Mouse (Mus musculus) CH12.LX (cell line): ENCODE measurements around the gene Tubb1. TPM values are rescaled to one million over a fixed set of nuclear protein-coding genes. Genes with fewer than 3 reads are reported as not detected.

Experiments used
- DNase-seq: peaks from one replicate; pipeline ENCODE4 v3.0.0-alpha.2; 2013; ENCODE audit errors: extremely low read depth
- H3K27ac ChIP-seq: 2 replicates; pipeline ENCODE4 v1.5.1; 2012; ENCODE audit warnings: low read depth, mild to moderate bottlenecking, control low read depth, moderate library complexity; ENCODE audit not compliant: insufficient read depth
- H3K27me3 ChIP-seq: replicated peaks from 2 replicates; pipeline ENCODE3; 2012; ENCODE audit warnings: inconsistent platforms
- H3K36me3 ChIP-seq, 2 experiments: replicated peaks in 1 of 2; 2 replicates each; pipeline versions ENCODE3 to v1.6.1; 2012; ENCODE audit warnings: inconsistent platforms in 1 of 2, low read length in 1 of 2, mild to moderate bottlenecking in 1 of 2, mixed read lengths in 1 of 2, moderate library complexity in 1 of 2; ENCODE audit not compliant: control insufficient read depth in 1 of 2, insufficient read depth in 1 of 2
- H3K4me1 ChIP-seq, 2 experiments: 2 replicates each; pipeline ENCODE4 v1.6.1; 2012; ENCODE audit warnings: inconsistent platforms in 1 of 2, moderate library complexity in 1 of 2; ENCODE audit not compliant: insufficient read depth in 2 of 2, control insufficient read depth in 1 of 2
- H3K4me2 ChIP-seq: 2 replicates; pipeline ENCODE4 v1.6.1; 2012; ENCODE audit warnings: low read depth, mild to moderate bottlenecking, control low read depth; ENCODE audit not compliant: poor library complexity, insufficient read depth, severe bottlenecking
- H3K4me3 ChIP-seq, 3 experiments: fragments of 150-350 bp in 1 of 3; sonication (generic) in 1 of 3; replicated peaks in 1 of 3; 2 replicates each; pipeline versions ENCODE3 to v1.5.1; 2011 to 2012; ENCODE audit warnings: low read depth in 2 of 3, low read length in 2 of 3, mild to moderate bottlenecking in 2 of 3, moderate library complexity in 2 of 3, control low read depth in 1 of 3, improper control_type of control experiment in 1 of 3, inconsistent platforms in 1 of 3, mixed read lengths in 1 of 3; ENCODE audit not compliant: poor library complexity in 1 of 3
- H3K79me2 ChIP-seq: replicated peaks from 2 replicates; pipeline ENCODE4 v1.6.1; 2012; ENCODE audit warnings: mild to moderate bottlenecking, moderate library complexity; ENCODE audit not compliant: control insufficient read depth, poor library complexity, insufficient read depth, severe bottlenecking; ENCODE audit errors: extremely low read depth
- H3K9ac ChIP-seq: 2 replicates; pipeline ENCODE4 v1.6.1; 2012; ENCODE audit warnings: low read depth, mild to moderate bottlenecking, control low read depth, moderate library complexity; ENCODE audit not compliant: insufficient read depth
- H3K9me3 ChIP-seq: replicated peaks from 2 replicates; pipeline ENCODE3; 2012; ENCODE audit warnings: low read length, inconsistent platforms, mixed read lengths
- BHLHE40 ChIP-seq: IDR thresholded peaks from 2 replicates; pipeline ENCODE4 v1.6.1; 2011; ENCODE audit warnings: mild to moderate bottlenecking, low read depth, low read length, improper control_type of control experiment
- CHD2 ChIP-seq: IDR thresholded peaks from 2 replicates; pipeline ENCODE4 v1.6.1; 2011; ENCODE audit warnings: low read length, improper control_type of control experiment
- E2F4 ChIP-seq: IDR thresholded peaks from 2 replicates; pipeline ENCODE4 v1.6.1; 2011; ENCODE audit warnings: low read depth, low read length, improper control_type of control experiment; ENCODE audit not compliant: insufficient replicate concordance
- EP300 ChIP-seq: IDR thresholded peaks from 2 replicates; pipeline ENCODE4 v1.6.1; 2011; ENCODE audit warnings: low read length, improper control_type of control experiment
- GABPA ChIP-seq: IDR thresholded peaks from 2 replicates; pipeline ENCODE4 v1.6.1; 2012; ENCODE audit warnings: low read depth, low read length, improper control_type of control experiment, inconsistent platforms; ENCODE audit not compliant: insufficient replicate concordance
- IRF4 ChIP-seq: IDR thresholded peaks from 2 replicates; pipeline ENCODE4 v1.6.1; 2014; ENCODE audit warnings: low read depth, mild to moderate bottlenecking, inconsistent platforms, low read length, improper control_type of control experiment
- JUN ChIP-seq: IDR thresholded peaks from 2 replicates; pipeline ENCODE4 v1.6.1; 2011; ENCODE audit warnings: low read depth, mild to moderate bottlenecking, low read length, improper control_type of control experiment, moderate library complexity; ENCODE audit not compliant: insufficient read depth
- KAT2A ChIP-seq: IDR thresholded peaks from 2 replicates; pipeline ENCODE4 v1.6.1; 2012; ENCODE audit warnings: low read length, improper control_type of control experiment, inconsistent platforms; ENCODE audit not compliant: insufficient replicate concordance
- MAFK ChIP-seq: IDR thresholded peaks from 2 replicates; pipeline ENCODE4 v1.6.1; 2011; ENCODE audit warnings: low read length, improper control_type of control experiment; ENCODE audit not compliant: insufficient replicate concordance
- MEF2A ChIP-seq: IDR thresholded peaks from 2 replicates; pipeline ENCODE4 v1.6.1; 2014; ENCODE audit warnings: low read depth, mild to moderate bottlenecking, inconsistent platforms, low read length, improper control_type of control experiment, borderline replicate concordance
- MXI1 ChIP-seq: IDR thresholded peaks from 2 replicates; pipeline ENCODE4 v1.6.1; 2011; ENCODE audit warnings: mild to moderate bottlenecking, low read depth, low read length, improper control_type of control experiment
- MYC ChIP-seq: IDR thresholded peaks from 2 replicates; pipeline ENCODE4 v1.6.1; 2011; ENCODE audit warnings: low read depth, mild to moderate bottlenecking, improper control_type of control experiment, low read length
- NELFE ChIP-seq: IDR thresholded peaks from 2 replicates; pipeline ENCODE4 v1.6.1; 2011; ENCODE audit warnings: low read depth, low read length, improper control_type of control experiment
- POLR2A ChIP-seq: IDR thresholded peaks from 2 replicates; pipeline ENCODE4 v1.6.1; 2011; ENCODE audit warnings: low read depth, mild to moderate bottlenecking, improper control_type of control experiment, low read length
- RCOR1 ChIP-seq: conservative IDR thresholded peaks from 2 replicates; pipeline ENCODE4 v1.6.1; 2012; ENCODE audit warnings: low read depth, mild to moderate bottlenecking, inconsistent platforms, low read length, improper control_type of control experiment
- TBP ChIP-seq: conservative IDR thresholded peaks from 2 replicates; pipeline ENCODE4 v1.6.1; 2011; ENCODE audit warnings: low read depth, low read length, improper control_type of control experiment
- TCF12 ChIP-seq: IDR thresholded peaks from 2 replicates; pipeline ENCODE4 v1.6.1; 2014; ENCODE audit warnings: low read depth, mild to moderate bottlenecking, inconsistent platforms, low read length, improper control_type of control experiment
- UBTF ChIP-seq: IDR thresholded peaks from 2 replicates; pipeline ENCODE4 v1.6.1; 2012; ENCODE audit warnings: low read depth, mild to moderate bottlenecking, inconsistent platforms, low read length, improper control_type of control experiment, moderate library complexity
- USF1 ChIP-seq: IDR thresholded peaks from 2 replicates; pipeline ENCODE4 v1.6.1; 2014; ENCODE audit warnings: low read depth, mild to moderate bottlenecking, inconsistent platforms, low read length, improper control_type of control experiment
- USF2 ChIP-seq: conservative IDR thresholded peaks from 2 replicates; pipeline ENCODE4 v1.6.1; 2011; ENCODE audit warnings: low read depth, low read length, improper control_type of control experiment
- ZC3H11A ChIP-seq: IDR thresholded peaks from 2 replicates; pipeline ENCODE4 v1.6.1; 2012; ENCODE audit warnings: low read depth, mild to moderate bottlenecking, inconsistent platforms, low read length, improper control_type of control experiment
- ZKSCAN1 ChIP-seq: IDR thresholded peaks from 2 replicates; pipeline ENCODE4 v1.6.1; 2012; ENCODE audit warnings: low read depth, inconsistent platforms, low read length, improper control_type of control experiment, borderline replicate concordance
- dilution Hi-C: fragments of 300-500 bp; cut with MboI; formaldehyde crosslinking; loops from 2 replicates; pipeline ENCODE4 v1.14.3; 2020; ENCODE audit warnings: low sequenced_read_pairs; ENCODE audit not compliant: extremely low pct_unique_long_range_greater_than_20kb, extremely low pct_ligation_motif_present
- in situ Hi-C: fragments of 300-500 bp; cut with MboI; formaldehyde crosslinking; loops from 3 replicates; pipeline ENCODE4 v1.14.3; 2019; ENCODE audit warnings: low sequenced_read_pairs, low pct_ligation_motif_present, low pct_unique_long_range_greater_than_20kb, mixed read lengths
- polyA plus RNA-seq: library from polyadenylated mRNA; unstranded; fragments of >175 nt; gene quantifications from 2 replicates; pipeline ENCODE4 v1.2.1, GENCODE M21; 2012; ENCODE audit warnings: low read depth; ENCODE audit not compliant: insufficient read length
- total RNA-seq, 2 experiments: library from RNA; depleted of rRNA; stranded (reverse); fragments of 300-350 nt in 1 of 2; fragments of >200 nt in 1 of 2; gene quantifications; 2 replicates each; pipeline ENCODE4 v1.2.3; 2012 to 2014

Tubb1 gene
- total and polyA plus RNA-seq, 3 experiments: not detected

DNA sequence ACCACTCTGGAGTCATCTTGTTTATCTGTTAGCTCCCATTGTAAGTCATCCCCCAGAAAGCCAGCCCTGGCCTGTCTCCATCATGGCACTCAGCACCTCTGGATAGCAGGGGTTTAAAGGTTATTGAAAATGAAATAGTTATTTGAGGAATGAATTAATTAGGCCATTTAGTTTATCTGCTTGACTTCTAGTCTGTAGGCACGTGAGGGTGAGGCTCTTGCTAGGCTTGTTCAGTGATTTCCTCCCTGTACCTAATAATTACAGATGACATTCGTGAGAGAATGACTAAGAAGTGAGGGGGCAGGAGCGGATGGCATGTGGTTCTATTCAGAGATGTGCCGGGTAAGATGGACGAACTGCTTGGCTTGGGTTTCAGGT lies 23.0 kb downstream of the Tubb1 start:
- peak overlapping the region; percentile 77 for H3K4me2 ChIP-seq
- H3K4me1 ChIP-seq: peaks cover 10 to 52% of the 10 kb centered on the region in 2 experiments
- H3K4me3 ChIP-seq: peak overlapping the region; percentile 50 to 93 (median 51)
- dilution Hi-C loops: no loop called here
- DNase-seq: peak; percentile 38
- no peaks in the 10 kb centered on the region for H3K9me3 ChIP-seq
- peak overlapping the region; percentile 84 for H3K27ac ChIP-seq
- H3K27me3 ChIP-seq: no peaks in the 10 kb centered on the region
- H3K79me2 ChIP-seq: peaks cover 39% of the 10 kb centered on the region
- peaks cover 15 to 29% of the 10 kb centered on the region in 2 experiments for H3K36me3 ChIP-seq
- TF ChIP-seq USF1: no peak
- TF ChIP-seq TBP: 0 out of 2 replicates have a peak, but pooled peaks have one; percentile 20
- peak; percentile 70; the same call in 1 of the 2 replicates for TF ChIP-seq MXI1
- TF ChIP-seq BHLHE40: peak; percentile 82
- peak; percentile 3; the same call in 1 of the 2 replicates for TF ChIP-seq MYC
- peak overlapping the region; percentile 73; the same call in 1 of the 2 replicates for H3K9ac ChIP-seq
- in situ Hi-C loops: no loop called here

DNA sequence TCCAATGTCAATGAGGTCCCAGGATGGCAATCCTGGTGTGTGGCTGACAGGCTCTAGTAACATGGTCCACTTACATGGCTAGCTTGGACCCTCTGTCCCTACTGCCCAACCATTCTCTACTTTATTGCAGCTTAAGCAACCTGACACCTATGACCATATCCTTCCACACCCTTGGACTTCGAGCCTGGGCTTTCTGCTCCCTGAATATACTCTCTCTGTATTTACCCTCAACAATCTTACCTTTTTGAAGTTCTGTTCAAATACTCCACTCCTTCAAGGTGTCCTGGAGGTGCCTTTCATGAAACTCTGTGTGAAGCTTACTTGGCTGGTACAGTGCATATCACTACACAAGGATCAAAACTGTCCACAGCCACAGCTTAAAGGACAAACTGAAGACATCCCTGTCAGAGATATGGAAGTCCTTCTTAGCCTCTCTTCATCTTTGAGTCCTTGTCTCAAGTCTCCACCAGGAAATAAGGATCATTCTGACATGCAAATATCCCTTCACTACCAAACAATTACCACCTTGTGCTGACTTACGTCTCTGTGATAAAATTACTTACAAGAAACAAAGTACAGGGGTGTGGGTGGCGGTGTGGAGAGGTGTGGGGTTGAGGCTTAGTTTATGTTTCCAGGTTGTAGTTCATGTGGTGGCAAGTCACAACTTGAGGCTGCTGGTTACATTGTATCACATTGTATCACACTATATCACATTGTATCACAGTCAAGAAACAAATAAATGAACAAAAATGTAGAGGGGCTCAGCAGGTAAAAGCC lies 27.2 kb downstream of the Tubb1 start:
- Histone ChIP-seq H3K4me3 (no peak overlapping the region), H3K4me1 (peaks cover 6 to 22% of the 10 kb centered on the region in 2 experiments; a peak in 2 of 4 replicates), H3K9ac (no peak overlapping the region), H3K4me2 (no peak overlapping the region), H3K27ac (no peak overlapping the region), H3K79me2 (no peaks in the 10 kb centered on the region), H3K36me3 (no peaks in the 10 kb centered on the region), H3K27me3 (no peaks in the 10 kb centered on the region), H3K9me3 (no peaks in the 10 kb centered on the region)
- no peak for DNase-seq
- in situ Hi-C loops (no loop called here), dilution Hi-C loops (no loop called here)
- TF ChIP-seq E2F4 (no peak), NELFE (no peak), MEF2A (no peak), JUN (no peak), USF2 (no peak), ZC3H11A (no peak), CHD2 (no peak), GABPA (no peak), TCF12 (no peak), TBP (no peak), MAFK (no peak), KAT2A (no peak), EP300 (no peak), MYC (no peak), RCOR1 (no peak), UBTF (no peak), IRF4 (no peak), POLR2A (no peak), ZKSCAN1 (no peak)
